Mouse (Mus musculus) midbrain, embryonic 15.5 days (tissue): ENCODE data around the gene Spdl1. TPM values are rescaled to one million over a fixed set of nuclear protein-coding genes. Genes with fewer than 3 reads are reported as not detected.

Source experiments
- ATAC-seq: fragments of 200-750 bp; cut with Nextera tagmentation; replicated peaks from 2 replicates; pipeline ENCODE4 v1.8.0; 2017; ENCODE audit warnings: moderate TSS enrichment
- H3K27ac ChIP-seq: fragments of 300-500 bp; sonication (generic); 2 replicates; pipeline ENCODE4 v1.5.1; 2015; ENCODE audit warnings: mild to moderate bottlenecking, inconsistent platforms
- H3K27me3 ChIP-seq: fragments of 300-500 bp; sonication (generic); replicated peaks from 2 replicates; pipeline ENCODE4 v1.6.1; 2015; ENCODE audit warnings: inconsistent platforms
- H3K36me3 ChIP-seq: fragments of 300-500 bp; sonication (generic); replicated peaks from 2 replicates; pipeline ENCODE4 v1.6.1; 2015; ENCODE audit warnings: inconsistent platforms
- H3K4me1 ChIP-seq: fragments of 300-500 bp; sonication (generic); 2 replicates; pipeline ENCODE4 v1.6.1; 2015; ENCODE audit warnings: inconsistent platforms
- H3K4me2 ChIP-seq: fragments of 300-500 bp; sonication (generic); 2 replicates; pipeline ENCODE4 v1.6.1; 2015; ENCODE audit warnings: inconsistent platforms, mild to moderate bottlenecking, moderate library complexity
- H3K4me3 ChIP-seq: fragments of 300-500 bp; sonication (generic); 2 replicates; pipeline ENCODE4 v1.5.1; 2015; ENCODE audit warnings: mild to moderate bottlenecking, inconsistent platforms
- H3K9ac ChIP-seq: fragments of 300-500 bp; sonication (generic); 2 replicates; pipeline ENCODE4 v1.6.1; 2015; ENCODE audit warnings: mild to moderate bottlenecking, inconsistent platforms
- H3K9me3 ChIP-seq: fragments of 300-500 bp; sonication (generic); 2 replicates; pipeline ENCODE4 v1.6.1; 2016; ENCODE audit warnings: inconsistent platforms
- WGBS: fragments of 180-500 bp; shearing (Covaris S2); methylation state at CpG from one replicate; pipeline ENCODE4 v1.1.7; 2015; ENCODE audit warnings: mixed read lengths; 5-methylcytosine and 5-hydroxymethylcytosine counted together
- polyA plus RNA-seq: library from polyadenylated mRNA; unstranded; fragments of >200 nt; fragmentation: Nextera tagmentation; extraction: Ambion mirVana; gene quantifications from 2 replicates; pipeline ENCODE4 v1.2.1, GENCODE M21; 2015

Gene Spdl1
- polyA plus RNA-seq, 1 experiment from 2014 or later, result 3.4 TPM

DNA sequence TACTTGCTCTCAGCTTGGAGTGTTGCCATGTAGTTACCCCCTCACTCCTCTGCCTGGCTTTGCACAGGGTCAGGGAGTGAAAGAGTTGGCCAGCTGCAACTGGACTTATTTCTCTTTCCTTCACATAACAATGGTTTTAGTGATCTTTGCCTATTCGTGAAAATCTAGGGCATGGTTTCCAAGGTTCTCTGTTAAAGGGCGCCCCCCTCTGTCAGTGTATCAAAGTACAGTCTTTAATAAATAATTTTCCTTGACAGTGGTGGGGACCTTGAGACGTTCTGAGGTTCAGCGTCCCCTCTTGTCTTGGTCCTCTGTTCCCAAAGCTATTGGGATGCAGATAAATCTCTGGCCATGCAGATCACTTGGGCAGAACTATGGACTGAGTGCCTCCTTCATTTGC, 37.3 kb downstream of the Spdl1 start:
- H3K27me3 ChIP-seq, result no peaks in the 10 kb centered on the region
- 25% methylated on average over 4 of the region's 4 CpGs for WGBS
- H3K36me3 ChIP-seq, result no peaks in the 10 kb centered on the region
- no peak for ATAC-seq
- H3K4me3 ChIP-seq, result no peak overlapping the region
- H3K9ac ChIP-seq, result no peak overlapping the region
- no peaks in the 10 kb centered on the region for H3K4me1 ChIP-seq
- H3K4me2 ChIP-seq, result no peak overlapping the region
- no peak overlapping the region for H3K27ac ChIP-seq
- H3K9me3 ChIP-seq, result no peaks in the 10 kb centered on the region

DNA sequence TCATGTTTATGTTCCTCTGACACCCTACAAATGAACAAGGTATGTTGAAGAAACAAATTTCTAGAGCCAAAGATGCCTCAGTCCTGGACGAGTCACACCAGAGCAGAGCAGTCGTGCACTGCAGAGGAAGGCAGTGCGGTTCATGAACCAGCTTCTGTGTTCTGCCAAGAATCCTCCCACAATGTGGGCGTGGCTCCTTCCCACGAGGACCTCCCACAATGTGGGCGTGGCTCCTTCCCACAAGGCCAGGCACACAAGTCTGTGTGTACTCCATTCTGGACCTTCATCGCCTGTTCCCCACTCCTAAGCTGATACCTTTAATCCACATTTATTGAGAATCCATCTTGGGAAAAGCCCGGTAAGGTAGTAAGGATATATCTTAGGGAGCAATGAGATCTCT, 41.6 kb downstream of the Spdl1 start:
- Histone ChIP-seq H3K4me1 (no peaks in the 10 kb centered on the region), H3K27ac (no peak overlapping the region), H3K36me3 (no peaks in the 10 kb centered on the region), H3K4me3 (no peak overlapping the region), H3K4me2 (no peak overlapping the region), H3K9me3 (no peaks in the 10 kb centered on the region), H3K9ac (no peak overlapping the region), H3K27me3 (no peaks in the 10 kb centered on the region)
- ATAC-seq, result no peak
- WGBS, result 67% methylated on average over 8 of the region's 8 CpGs

DNA sequence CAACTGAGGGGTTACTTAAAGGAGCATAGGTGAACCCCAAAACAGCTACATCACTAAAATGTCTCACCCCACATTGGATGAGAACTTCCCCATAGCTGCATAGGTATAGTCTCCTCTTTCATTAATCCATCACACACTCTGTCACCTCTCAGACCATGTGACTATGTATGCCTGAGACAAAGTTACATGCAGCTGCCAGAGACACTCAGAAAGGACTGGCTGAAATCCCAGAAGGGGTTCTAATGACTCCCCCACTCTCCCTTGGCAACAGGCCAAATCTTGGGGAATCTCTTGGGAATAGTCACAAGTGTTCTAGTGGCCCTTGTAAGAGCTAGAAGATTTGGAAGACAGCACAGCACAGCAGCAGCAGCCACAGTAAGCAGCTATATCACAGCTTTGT, 48.6 kb downstream of the Spdl1 start:
- Histone ChIP-seq H3K4me3 (no peak overlapping the region), H3K4me1 (no peaks in the 10 kb centered on the region), H3K36me3 (no peaks in the 10 kb centered on the region), H3K9ac (no peak overlapping the region), H3K4me2 (no peak overlapping the region), H3K9me3 (no peaks in the 10 kb centered on the region), H3K27ac (no peak overlapping the region), H3K27me3 (no peaks in the 10 kb centered on the region)
- no peak for ATAC-seq

DNA sequence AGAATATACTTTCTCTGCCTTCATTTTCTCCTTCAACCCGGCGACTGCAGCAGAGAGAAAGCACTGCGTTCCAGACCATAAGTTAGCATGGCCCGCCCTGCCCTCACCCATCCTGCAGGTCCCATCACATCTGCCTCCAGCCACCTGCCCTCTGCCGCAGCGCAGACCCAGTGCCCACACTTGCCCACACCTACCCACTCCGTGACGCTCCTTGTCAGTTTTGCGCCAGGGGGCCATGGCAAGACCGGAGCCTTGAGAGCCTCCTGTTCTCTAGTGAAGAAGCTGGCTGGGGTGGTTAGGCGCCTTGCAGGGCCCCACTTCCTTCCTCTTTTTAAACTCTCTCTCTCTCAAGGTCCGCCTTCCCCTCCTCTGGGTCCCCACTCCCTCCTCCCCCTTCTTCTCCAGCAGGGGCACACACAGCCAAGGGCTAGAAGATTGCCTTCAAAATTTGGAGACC, 49.8 kb downstream of the Spdl1 start, which contains the start of gene Dock2:
TSS of gene Dock2 (minus strand) at position 306 of the 457 bp plus-strand sequence.
- H3K4me2 ChIP-seq, result no peak within 1 kb of the TSS
- WGBS, result 95% methylated on average over 12 of the region's 12 CpGs
- H3K9me3 ChIP-seq, result no peaks in the 10 kb centered on the region
- ATAC-seq, result no peak
- no peaks in the 10 kb centered on the region for H3K27me3 ChIP-seq
- no peak within 1 kb of the TSS for H3K9ac ChIP-seq
- H3K36me3 ChIP-seq, result no peaks in the 10 kb centered on the region
- H3K4me3 ChIP-seq, result no peak within 1 kb of the TSS
- no peaks in the 10 kb centered on the region for H3K4me1 ChIP-seq
- no peak within 1 kb of the TSS for H3K27ac ChIP-seq

DNA sequence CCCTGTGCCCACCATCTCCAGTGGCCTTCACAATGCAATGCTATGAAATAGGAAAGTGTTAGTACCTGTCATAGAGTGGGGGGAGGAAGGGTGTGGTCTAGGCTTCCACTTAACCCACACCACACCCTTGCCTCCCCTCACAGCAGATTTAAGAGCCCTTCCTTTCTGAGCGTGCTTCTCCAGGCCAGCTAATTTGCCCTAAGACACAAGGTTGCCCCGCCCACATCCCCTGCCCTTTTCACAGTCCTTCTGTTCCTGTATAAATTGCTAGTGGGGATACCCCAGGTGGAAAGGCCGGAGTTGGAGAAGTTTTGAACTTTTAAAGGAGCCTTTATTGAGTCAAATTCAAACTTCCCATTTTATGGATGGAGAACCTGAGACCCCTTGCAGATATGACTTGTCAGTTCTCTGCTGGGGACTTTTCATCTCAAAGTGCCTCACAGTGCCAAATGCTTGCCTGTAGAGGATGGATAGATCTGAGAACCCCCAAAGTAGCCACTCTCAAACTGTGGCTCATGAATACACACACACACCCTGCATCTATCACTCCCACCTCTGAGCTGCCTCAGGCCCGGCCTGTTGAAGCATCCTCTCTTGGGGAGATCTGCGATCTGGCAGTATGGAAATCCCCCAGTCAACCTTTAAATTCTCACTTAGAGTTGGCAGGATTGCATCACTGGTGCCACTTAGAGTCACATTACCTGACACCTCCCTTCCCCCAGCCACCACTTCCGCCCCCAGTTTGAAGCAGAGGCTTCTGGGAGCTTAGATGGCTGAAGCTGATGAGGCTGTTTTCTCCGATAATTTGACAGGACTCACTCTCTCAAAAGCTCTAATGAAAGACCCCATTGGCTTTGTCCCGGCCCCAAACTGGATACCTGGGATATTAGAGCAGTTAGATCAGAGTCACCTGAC, 50.7 kb downstream of the Spdl1 start:
- Histone ChIP-seq H3K4me2 (no peak overlapping the region), H3K9ac (no peak overlapping the region), H3K4me1 (no peaks in the 10 kb centered on the region), H3K27ac (no peak overlapping the region), H3K36me3 (no peaks in the 10 kb centered on the region), H3K27me3 (no peaks in the 10 kb centered on the region), H3K4me3 (no peak overlapping the region), H3K9me3 (no peaks in the 10 kb centered on the region)
- ATAC-seq, result no peak
- 80% methylated on average over 8 of the region's 8 CpGs for WGBS

DNA sequence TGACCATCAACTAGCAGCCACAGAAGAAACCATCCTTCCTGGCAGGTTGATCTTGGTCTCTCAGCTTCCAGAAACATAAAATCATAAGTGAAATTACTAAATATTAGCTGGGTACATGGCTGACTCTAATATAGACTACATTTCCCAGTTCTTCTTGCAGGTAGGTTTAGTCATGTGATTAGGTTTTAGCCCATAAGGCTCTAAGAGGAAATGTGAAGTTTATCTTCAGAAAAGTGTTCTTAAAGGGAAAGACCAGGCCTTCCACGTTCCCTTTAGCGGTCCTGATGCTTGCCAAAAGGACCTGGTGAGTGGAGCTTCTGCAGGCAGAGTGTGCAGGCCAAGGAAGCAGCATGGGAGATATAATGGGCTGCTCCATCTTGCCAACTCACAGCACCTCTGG, 52.7 kb downstream of the Spdl1 start:
- no peak for ATAC-seq
- Histone ChIP-seq H3K9me3 (no peaks in the 10 kb centered on the region), H3K4me2 (no peak overlapping the region), H3K36me3 (no peaks in the 10 kb centered on the region), H3K27me3 (no peaks in the 10 kb centered on the region), H3K4me3 (no peak overlapping the region), H3K4me1 (no peaks in the 10 kb centered on the region), H3K27ac (no peak overlapping the region), H3K9ac (no peak overlapping the region)
- WGBS, result 85% methylated on average over 2 of the region's 2 CpGs

DNA sequence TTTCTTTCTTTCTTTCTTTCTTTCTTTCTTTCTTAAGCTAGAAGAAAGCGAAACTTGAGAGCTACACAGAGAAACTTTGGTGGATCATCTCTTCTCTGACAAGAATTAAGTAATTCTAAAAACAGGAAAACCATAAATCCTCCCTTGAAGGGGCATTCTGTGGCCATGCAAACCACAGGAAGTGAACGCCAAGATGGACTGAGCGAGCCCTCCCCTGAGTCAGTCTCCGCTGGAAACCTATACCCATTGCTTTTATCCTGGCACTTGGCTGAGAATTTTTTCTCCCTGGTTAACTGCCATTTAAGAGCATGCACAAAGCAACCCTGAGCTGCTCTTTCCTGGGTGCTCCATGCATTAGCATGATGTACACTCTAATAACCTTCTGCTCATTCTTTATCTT, 53.5 kb downstream of the Spdl1 start:
- ATAC-seq, result no peak
- H3K9me3 ChIP-seq, result no peaks in the 10 kb centered on the region
- H3K36me3 ChIP-seq, result no peaks in the 10 kb centered on the region
- no peak overlapping the region for H3K9ac ChIP-seq
- H3K4me2 ChIP-seq, result no peak overlapping the region
- H3K4me1 ChIP-seq, result no peaks in the 10 kb centered on the region
- H3K27me3 ChIP-seq, result no peaks in the 10 kb centered on the region
- WGBS, result 90% methylated on average over 4 of the region's 4 CpGs
- no peak overlapping the region for H3K27ac ChIP-seq
- H3K4me3 ChIP-seq, result no peak overlapping the region

DNA sequence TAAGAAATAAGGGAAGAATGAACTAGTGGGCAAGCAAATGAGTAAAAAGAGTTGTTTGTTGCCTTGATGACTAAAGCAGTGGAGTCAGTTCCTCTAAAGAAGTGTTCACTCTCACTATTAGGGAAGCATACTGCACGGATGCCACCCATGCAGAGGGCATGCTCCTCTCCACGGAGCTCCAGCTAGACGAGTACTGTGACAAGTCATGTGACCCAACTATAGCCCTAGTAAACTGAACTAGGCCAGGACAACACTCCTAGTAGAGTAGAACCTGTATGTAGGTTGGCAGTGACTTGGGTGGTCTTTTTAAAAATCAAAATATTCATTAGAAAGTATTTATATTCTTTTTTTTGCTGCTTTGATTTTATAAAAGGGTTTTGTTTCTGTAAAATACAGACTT, 55.1 kb downstream of the Spdl1 start:
- H3K4me3 ChIP-seq, result no peak overlapping the region
- WGBS, result 86% methylated on average over 3 of the region's 3 CpGs

DNA sequence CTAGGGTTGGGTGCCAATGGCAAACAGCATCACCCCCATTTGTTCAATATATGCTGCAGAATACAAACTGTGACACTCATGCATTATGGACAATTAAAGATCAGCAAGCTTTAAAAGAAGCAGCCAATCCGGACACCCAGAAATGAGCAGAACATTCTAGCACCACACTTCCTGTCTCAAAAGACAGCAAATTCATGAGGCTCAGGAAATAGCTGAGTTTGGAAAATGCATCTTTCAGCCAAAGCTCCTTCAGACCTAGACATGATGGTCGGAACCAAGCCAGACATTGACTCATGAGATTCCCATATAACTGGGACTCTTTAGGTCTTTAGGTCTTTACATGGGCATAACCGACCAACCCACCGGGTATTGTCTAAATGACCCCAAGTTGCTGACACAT, 55.9 kb downstream of the Spdl1 start:
- Histone ChIP-seq H3K27ac (no peak overlapping the region), H3K9me3 (no peaks in the 10 kb centered on the region), H3K4me2 (no peak overlapping the region), H3K4me3 (no peak overlapping the region), H3K4me1 (no peaks in the 10 kb centered on the region), H3K36me3 (no peaks in the 10 kb centered on the region), H3K9ac (no peak overlapping the region), H3K27me3 (no peaks in the 10 kb centered on the region)
- no peak for ATAC-seq
- 90% methylated on average over 4 of the region's 4 CpGs for WGBS

More for the DNA sequence above, 55.1 kb downstream of the Spdl1 start:
- H3K4me2 ChIP-seq, result no peak overlapping the region
- H3K4me1 ChIP-seq, result no peaks in the 10 kb centered on the region
- ATAC-seq, result no peak
- H3K9ac ChIP-seq, result no peak overlapping the region
- H3K27me3 ChIP-seq, result no peaks in the 10 kb centered on the region
- H3K36me3 ChIP-seq, result no peaks in the 10 kb centered on the region
- H3K27ac ChIP-seq, result no peak overlapping the region
- no peaks in the 10 kb centered on the region for H3K9me3 ChIP-seq

DNA sequence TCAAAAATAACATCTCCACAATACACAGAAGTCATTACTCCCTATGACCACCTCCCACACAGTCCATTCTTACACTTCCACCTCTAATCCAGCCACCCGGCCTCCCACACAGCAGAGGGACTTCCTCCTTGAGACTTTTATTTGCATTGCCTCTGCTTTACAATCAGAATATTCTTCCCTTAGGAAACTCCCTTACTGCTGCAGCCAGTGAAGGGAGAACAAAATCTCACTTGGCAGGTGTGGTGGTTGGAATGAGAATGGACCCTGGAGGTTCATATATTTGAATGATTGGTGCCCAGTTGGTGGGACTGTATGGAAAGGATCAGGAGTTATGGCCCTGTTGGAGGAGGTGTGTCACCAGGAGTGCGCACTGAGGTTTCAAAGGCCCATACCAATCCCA, 57.4 kb downstream of the Spdl1 start:
- H3K27ac ChIP-seq, result no peak overlapping the region
- H3K4me3 ChIP-seq, result no peak overlapping the region
- H3K4me2 ChIP-seq, result no peak overlapping the region
- no peak overlapping the region for H3K9ac ChIP-seq
- H3K9me3 ChIP-seq, result no peaks in the 10 kb centered on the region
- no peak for ATAC-seq
- no peaks in the 10 kb centered on the region for H3K27me3 ChIP-seq
- 80% methylated on average over 2 of the region's 2 CpGs for WGBS
- no peaks in the 10 kb centered on the region for H3K4me1 ChIP-seq
- H3K36me3 ChIP-seq, result no peaks in the 10 kb centered on the region

DNA sequence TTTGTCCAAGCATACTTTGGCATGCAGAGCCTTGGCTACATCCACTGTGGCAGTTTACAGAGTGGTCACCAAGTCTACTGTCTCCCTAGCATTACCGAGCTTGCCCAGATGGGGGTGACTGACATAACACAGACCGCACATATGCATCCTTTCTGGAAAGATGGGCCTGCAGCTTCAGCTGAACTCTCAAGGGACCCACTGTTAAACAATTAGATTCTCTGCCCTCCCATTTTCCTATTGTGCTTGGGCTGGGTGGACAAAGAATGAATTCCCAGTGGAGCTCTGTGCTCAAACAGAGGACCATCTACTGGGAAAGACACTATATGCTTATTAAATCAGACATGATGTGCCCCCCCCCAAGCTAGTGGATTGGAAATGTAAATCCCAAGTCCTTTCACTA, 58.8 kb downstream of the Spdl1 start:
- Histone ChIP-seq H3K9me3 (no peaks in the 10 kb centered on the region), H3K4me2 (no peak overlapping the region), H3K27me3 (no peaks in the 10 kb centered on the region), H3K4me1 (no peaks in the 10 kb centered on the region), H3K36me3 (no peaks in the 10 kb centered on the region), H3K9ac (no peak overlapping the region), H3K4me3 (no peak overlapping the region), H3K27ac (no peak overlapping the region)
- no peak for ATAC-seq
- WGBS, result 68% methylated on average over 2 of the region's 2 CpGs

DNA sequence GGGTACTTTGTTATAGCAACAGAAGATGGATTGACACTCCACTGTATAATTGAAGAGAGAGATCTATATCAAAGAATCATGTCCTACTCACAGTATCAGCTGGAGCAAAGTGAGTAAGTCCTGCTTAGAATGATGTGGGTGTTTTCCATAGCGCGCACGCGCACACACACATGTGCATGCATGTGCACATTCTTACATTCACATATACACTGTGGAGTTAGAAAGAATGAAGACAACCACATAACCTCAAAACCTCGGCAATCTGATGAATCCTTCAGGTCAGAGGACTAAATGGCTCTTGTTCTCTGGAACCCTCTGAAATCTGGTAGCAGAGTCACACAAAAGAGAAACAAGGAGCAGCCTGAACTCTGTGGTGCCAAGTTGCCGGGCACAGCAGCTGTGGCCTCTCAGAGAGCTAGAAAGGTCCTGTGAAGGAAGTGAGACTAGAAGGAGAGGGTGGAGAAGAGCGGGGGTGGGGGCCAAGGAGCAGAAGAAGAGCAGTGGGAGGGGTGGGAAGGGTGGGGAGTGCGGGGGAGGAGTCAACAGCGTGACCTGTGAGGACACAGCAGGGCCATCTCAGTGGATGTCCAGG, 60.0 kb downstream of the Spdl1 start:
- 91% methylated on average over 9 of the region's 9 CpGs for WGBS
- H3K36me3 ChIP-seq, result no peaks in the 10 kb centered on the region
- no peak overlapping the region for H3K4me3 ChIP-seq
- H3K27me3 ChIP-seq, result no peaks in the 10 kb centered on the region
- H3K4me2 ChIP-seq, result no peak overlapping the region
- no peaks in the 10 kb centered on the region for H3K4me1 ChIP-seq
- no peak overlapping the region for H3K9ac ChIP-seq
- H3K27ac ChIP-seq, result no peak overlapping the region
- H3K9me3 ChIP-seq, result no peaks in the 10 kb centered on the region
- ATAC-seq, result no peak
